Mouse (Mus musculus) midbrain, embryonic 12.5 days (tissue): Measurements from ENCODE around the gene Gm49378. TPM values are rescaled to one million over a fixed set of nuclear protein-coding genes. Genes with fewer than 3 reads are reported as not detected.

Experiments
- ATAC-seq: fragments of 200-750 bp; cut with Nextera tagmentation; 2 replicates; pipeline ENCODE4 v1.8.0; 2017; ENCODE audit warnings: low read depth, moderate TSS enrichment, moderate library complexity; ENCODE audit not compliant: low FRiP score
- H3K27ac ChIP-seq: fragments of 300-500 bp; sonication (generic); replicated peaks from 2 replicates; pipeline ENCODE4 v1.5.1; 2016; ENCODE audit warnings: mild to moderate bottlenecking
- H3K27me3 ChIP-seq: fragments of 300-500 bp; sonication (generic); 2 replicates; pipeline ENCODE4 v1.6.1; 2016; ENCODE audit warnings: mild to moderate bottlenecking
- H3K36me3 ChIP-seq: fragments of 300-500 bp; sonication (generic); 2 replicates; pipeline ENCODE4 v1.6.1; 2016
- H3K4me1 ChIP-seq: fragments of 300-500 bp; sonication (generic); 2 replicates; pipeline ENCODE4 v1.6.1; 2016
- H3K4me2 ChIP-seq: fragments of 300-500 bp; sonication (generic); replicated peaks from 2 replicates; pipeline ENCODE4 v1.6.1; 2016; ENCODE audit warnings: mild to moderate bottlenecking, moderate library complexity
- H3K4me3 ChIP-seq: fragments of 300-500 bp; sonication (generic); 2 replicates; pipeline ENCODE4 v1.5.1; 2016; ENCODE audit warnings: mild to moderate bottlenecking
- H3K9ac ChIP-seq: fragments of 300-500 bp; sonication (generic); replicated peaks from 2 replicates; pipeline ENCODE4 v1.6.1; 2016; ENCODE audit warnings: mild to moderate bottlenecking, moderate library complexity
- H3K9me3 ChIP-seq: fragments of 300-500 bp; sonication (generic); 2 replicates; pipeline ENCODE4 v1.6.1; 2016; ENCODE audit warnings: mild to moderate bottlenecking
- WGBS: fragments of 180-500 bp; shearing (Covaris S2); methylation state at CpG from one replicate; pipeline ENCODE4 v1.1.7; 2016; 5-methylcytosine and 5-hydroxymethylcytosine counted together
- polyA plus RNA-seq: library from polyadenylated mRNA; unstranded; fragments of >200 nt; fragmentation: Nextera tagmentation; extraction: Ambion mirVana; gene quantifications from 2 replicates; pipeline ENCODE4 v1.2.1, GENCODE M21; 2016

The Gm49378 gene
- polyA plus RNA-seq, 1 experiment from 2014 or later = 4.9 TPM

GRCm38 (mm10) chr14:55598521-55599390, 38.9 kb downstream of the Gm49378 start:
- Histone ChIP-seq H3K9ac (no peak overlapping the region), H3K36me3 (peaks cover 87% of the 10 kb centered on the region)
- ATAC-seq = no peak

GRCm38 (mm10) chr14:55596036-55596690, 41.5 kb downstream of the Gm49378 start:
- H3K27me3 ChIP-seq = no peaks in the 10 kb centered on the region
- peaks cover 61% of the 10 kb centered on the region for H3K36me3 ChIP-seq
- no peak overlapping the region for H3K4me2 ChIP-seq
- 71% methylated on average over 13 of the region's 13 CpGs for WGBS
- no peak overlapping the region for H3K4me3 ChIP-seq
- H3K27ac ChIP-seq = no peak overlapping the region
- H3K9ac ChIP-seq = no peak overlapping the region; the same call in 1 of the 2 replicates
- no peak for ATAC-seq
- H3K4me1 ChIP-seq = peaks cover 17% of the 10 kb centered on the region
- no peaks in the 10 kb centered on the region for H3K9me3 ChIP-seq

More at GRCm38 (mm10) chr14:55598521-55599390, 38.9 kb downstream of the Gm49378 start:
- H3K4me1 ChIP-seq = peaks cover 3% of the 10 kb centered on the region; the same call in 1 of the 2 replicates
- no peaks in the 10 kb centered on the region for H3K27me3 ChIP-seq
- H3K9me3 ChIP-seq = no peaks in the 10 kb centered on the region
- 95% methylated on average over 21 of the region's 21 CpGs for WGBS
- no peak overlapping the region for H3K4me2 ChIP-seq
- no peak overlapping the region for H3K27ac ChIP-seq
- no peak overlapping the region for H3K4me3 ChIP-seq

- Histone ChIP-seq H3K27me3 (no peaks in the 10 kb centered on the region), H3K4me1 (peaks cover 28% of the 10 kb centered on the region), H3K36me3 (peaks cover 34% of the 10 kb centered on the region), H3K27ac (peak overlapping the region; percentile 92; the same call in 1 of the 2 replicates), H3K9me3 (no peaks in the 10 kb centered on the region), H3K4me3 (peak overlapping the region; percentile 87), H3K4me2 (peak overlapping the region; percentile 79), H3K9ac (peak overlapping the region; percentile 90)
- 7% methylated on average over 16 of the region's 16 CpGs for WGBS
- no peak for ATAC-seq
Measured at GRCm38 (mm10) chr14:55592226-55592625, 45.5 kb downstream of the Gm49378 start.

DNA sequence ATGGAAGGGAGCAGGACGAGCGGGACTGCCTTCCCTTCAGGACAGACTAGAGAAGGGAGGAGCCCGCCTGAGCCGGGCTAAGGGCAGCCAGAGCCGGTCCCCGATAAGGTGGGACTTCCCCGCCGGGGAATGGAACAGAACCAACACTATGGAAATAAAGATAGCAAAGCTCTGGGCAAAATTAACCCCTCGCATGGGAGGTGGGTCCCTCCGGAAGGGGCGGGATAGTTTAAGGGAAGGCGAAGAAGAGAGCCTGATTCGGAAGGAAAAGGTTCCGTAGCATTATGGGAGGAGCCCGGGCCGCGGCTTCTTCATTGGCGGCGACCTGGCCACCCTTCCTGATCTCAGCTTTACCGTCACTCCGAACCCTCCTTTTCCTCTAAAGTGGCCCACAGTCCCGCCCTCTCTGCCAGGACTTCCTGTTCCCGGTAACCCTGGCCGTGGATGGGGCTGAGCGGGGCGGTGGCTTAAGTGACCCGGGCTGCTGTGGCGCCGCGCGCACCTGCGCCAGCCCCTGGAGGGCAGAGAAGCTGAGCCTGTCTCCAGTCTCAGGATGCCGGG, 46.3 kb downstream of the Gm49378 start, which contains the start of gene Rnf31:
Gene Rnf31 (plus strand): TSS at position 378 of the 561 bp plus-strand sequence.
- no peaks in the 10 kb centered on the region for H3K9me3 ChIP-seq
- 0% methylated on average over 33 of the region's 33 CpGs for WGBS
- H3K27ac ChIP-seq = peak within 1 kb of the TSS; percentile 92
- H3K4me2 ChIP-seq = peak within 1 kb of the TSS; percentile 79
- H3K27me3 ChIP-seq = no peaks in the 10 kb centered on the region
- peak within 1 kb of the TSS; percentile 90 for H3K9ac ChIP-seq
- H3K4me3 ChIP-seq = peak within 1 kb of the TSS; percentile 87
- ATAC-seq = peak; percentile 86
- H3K36me3 ChIP-seq = peaks cover 30% of the 10 kb centered on the region
- H3K4me1 ChIP-seq = peaks cover 28% of the 10 kb centered on the region

- peak; percentile 96 for ATAC-seq
- Histone ChIP-seq H3K36me3 (peaks cover 24% of the 10 kb centered on the region), H3K4me3 (peak within 1 kb of the TSS; percentile 87), H3K9ac (peak within 1 kb of the TSS; percentile 90), H3K4me2 (peak within 1 kb of the TSS; percentile 79), H3K27ac (peak within 1 kb of the TSS; percentile 92), H3K4me1 (peaks cover 28% of the 10 kb centered on the region), H3K27me3 (no peaks in the 10 kb centered on the region), H3K9me3 (no peaks in the 10 kb centered on the region)
- under 1% methylated on average over 22 of the region's 22 CpGs for WGBS
Measured at GRCm38 (mm10) chr14:55590748-55591330, 46.9 kb downstream of the Gm49378 start, which contains the start of gene Psme2. TSS of gene Psme2 (minus strand) at chr14:55591113.

DNA sequence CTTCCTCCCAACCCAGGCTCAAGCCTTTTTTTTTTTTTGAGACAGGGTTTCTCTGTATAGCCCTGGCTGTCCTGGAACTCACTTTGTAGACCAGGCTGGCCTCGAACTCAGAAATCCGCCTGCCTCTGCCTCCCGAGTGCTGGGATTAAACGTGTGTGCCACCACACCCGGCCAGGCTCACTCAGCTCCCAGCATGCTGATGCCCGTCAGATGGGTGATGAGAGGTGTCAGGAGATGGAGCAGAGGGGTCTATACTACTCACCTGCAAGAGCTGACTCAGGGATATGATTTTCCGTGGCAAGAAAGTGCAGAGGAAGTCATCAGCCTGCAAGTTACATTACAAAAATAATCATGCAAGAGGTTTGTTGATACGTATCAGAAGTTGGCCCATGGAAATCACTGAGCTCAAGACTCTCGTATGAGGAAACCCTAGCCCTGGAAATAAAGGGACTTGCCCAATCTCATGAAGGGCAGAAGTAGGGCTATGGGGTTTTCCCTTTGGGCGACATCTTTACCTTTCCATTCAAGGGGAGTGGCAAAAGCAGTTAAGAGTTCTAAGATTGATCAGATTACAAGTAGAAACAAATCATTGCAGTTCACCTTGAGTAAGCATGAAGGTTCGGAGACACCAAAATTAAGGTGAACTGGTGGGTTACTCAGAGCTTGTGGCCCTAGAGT, 47.8 kb downstream of the Gm49378 start:
- H3K9ac ChIP-seq = peak overlapping the region; percentile 90
- peaks cover 15% of the 10 kb centered on the region for H3K36me3 ChIP-seq
- H3K4me2 ChIP-seq = peak overlapping the region; percentile 79
- H3K27me3 ChIP-seq = no peaks in the 10 kb centered on the region
- peaks cover 32% of the 10 kb centered on the region for H3K4me1 ChIP-seq
- H3K9me3 ChIP-seq = no peaks in the 10 kb centered on the region
- 90% methylated on average over 11 of the region's 11 CpGs for WGBS
- ATAC-seq = no peak
- H3K27ac ChIP-seq = peak overlapping the region; percentile 92; the same call in 1 of the 2 replicates
- H3K4me3 ChIP-seq = peak overlapping the region; percentile 87

DNA sequence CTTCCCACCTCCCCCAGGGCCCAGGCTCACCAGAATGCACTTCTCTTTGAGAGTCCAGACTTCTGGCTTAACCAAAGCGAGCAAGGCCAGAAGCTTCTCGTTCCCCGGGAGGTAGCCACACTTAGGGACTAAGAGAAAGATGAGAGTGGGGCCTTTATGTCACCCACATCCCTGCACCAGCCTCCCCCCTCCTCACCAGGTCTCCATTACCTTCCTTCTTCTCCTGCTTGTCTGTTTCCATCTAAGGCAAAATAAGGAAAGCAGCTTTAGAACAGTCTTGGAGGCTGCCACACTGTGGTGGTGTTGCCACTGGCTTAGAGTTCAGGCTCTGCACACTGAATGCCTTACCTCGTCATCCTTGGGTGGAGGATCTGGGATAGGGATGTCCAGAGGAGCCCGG, 48.4 kb downstream of the Gm49378 start:
- 88% methylated on average over 5 of the region's 5 CpGs for WGBS
- H3K27ac ChIP-seq = no peak overlapping the region

GRCm38 (mm10) chr14:55586149-55586548, 51.5 kb downstream of the Gm49378 start:
- Histone ChIP-seq H3K4me2 (no peak overlapping the region), H3K4me3 (no peak overlapping the region), H3K4me1 (peaks cover 19% of the 10 kb centered on the region), H3K9me3 (no peaks in the 10 kb centered on the region), H3K36me3 (peaks cover 19% of the 10 kb centered on the region), H3K27ac (no peak overlapping the region), H3K27me3 (no peaks in the 10 kb centered on the region), H3K9ac (no peak overlapping the region)
- 87% methylated on average over 2 of the region's 2 CpGs for WGBS
- ATAC-seq = no peak

More for the DNA sequence above, 48.4 kb downstream of the Gm49378 start:
- H3K4me3 ChIP-seq = no peak overlapping the region
- no peaks in the 10 kb centered on the region for H3K9me3 ChIP-seq
- H3K4me1 ChIP-seq = peaks cover 36% of the 10 kb centered on the region
- peaks cover 11% of the 10 kb centered on the region; the same call in 1 of the 2 replicates for H3K36me3 ChIP-seq
- H3K9ac ChIP-seq = no peak overlapping the region
- no peaks in the 10 kb centered on the region for H3K27me3 ChIP-seq
- H3K4me2 ChIP-seq = no peak overlapping the region
- ATAC-seq = no peak

- Histone ChIP-seq H3K4me2 (peak overlapping the region; percentile 70), H3K9ac (no peak overlapping the region)
Measured at GRCm38 (mm10) chr14:55585566-55585960, 52.1 kb downstream of the Gm49378 start.

GRCm38 (mm10) chr14:55584702-55585565, 52.8 kb downstream of the Gm49378 start, which contains the start of gene Emc9:
TSS of gene Emc9 (minus strand) at chr14:55585302.
- H3K27ac ChIP-seq = 0 out of 2 replicates have a peak within 1 kb of the TSS, but pooled peaks have one; percentile 30
- ATAC-seq = peak; percentile 47; the same call in 1 of the 2 replicates
- WGBS = 2% methylated on average over 43 of the region's 43 CpGs

More at GRCm38 (mm10) chr14:55585566-55585960, 52.1 kb downstream of the Gm49378 start:
- Histone ChIP-seq H3K4me1 (peaks cover 18% of the 10 kb centered on the region), H3K27me3 (no peaks in the 10 kb centered on the region), H3K27ac (no peak overlapping the region), H3K36me3 (peaks cover 25% of the 10 kb centered on the region), H3K9me3 (no peaks in the 10 kb centered on the region), H3K4me3 (no peak overlapping the region; the same call in 1 of the 2 replicates)
- no peak for ATAC-seq
- 63% methylated on average over 6 of the region's 6 CpGs for WGBS

More at GRCm38 (mm10) chr14:55584702-55585565, 52.8 kb downstream of the Gm49378 start, which contains the start of gene Emc9:
- Histone ChIP-seq H3K9ac (peak within 1 kb of the TSS; percentile 63), H3K4me2 (peak within 1 kb of the TSS; percentile 70), H3K27me3 (no peaks in the 10 kb centered on the region), H3K4me3 (peak within 1 kb of the TSS; percentile 46), H3K36me3 (peaks cover 32% of the 10 kb centered on the region), H3K4me1 (peaks cover 12% of the 10 kb centered on the region), H3K9me3 (no peaks in the 10 kb centered on the region)
